Mouse (Mus musculus) testis, adult 2 months (tissue): ENCODE data around the gene Igdcc3.

Source experiments
- CTCF ChIP-seq: fragments of 200-500 bp; IDR thresholded peaks from 2 replicates; pipeline ENCODE4 v1.5.1; 2012; ENCODE audit warnings: low read depth, mild to moderate bottlenecking, inconsistent platforms, low read length, moderate library complexity; ENCODE audit not compliant: control insufficient read depth, insufficient read depth, insufficient replicate concordance
- POLR2A ChIP-seq: fragments of 200-500 bp; IDR thresholded peaks from 2 replicates; pipeline ENCODE4 v1.6.1; 2012; ENCODE audit warnings: low read depth, mild to moderate bottlenecking, inconsistent platforms, low read length, moderate library complexity; ENCODE audit not compliant: control insufficient read depth

DNA sequence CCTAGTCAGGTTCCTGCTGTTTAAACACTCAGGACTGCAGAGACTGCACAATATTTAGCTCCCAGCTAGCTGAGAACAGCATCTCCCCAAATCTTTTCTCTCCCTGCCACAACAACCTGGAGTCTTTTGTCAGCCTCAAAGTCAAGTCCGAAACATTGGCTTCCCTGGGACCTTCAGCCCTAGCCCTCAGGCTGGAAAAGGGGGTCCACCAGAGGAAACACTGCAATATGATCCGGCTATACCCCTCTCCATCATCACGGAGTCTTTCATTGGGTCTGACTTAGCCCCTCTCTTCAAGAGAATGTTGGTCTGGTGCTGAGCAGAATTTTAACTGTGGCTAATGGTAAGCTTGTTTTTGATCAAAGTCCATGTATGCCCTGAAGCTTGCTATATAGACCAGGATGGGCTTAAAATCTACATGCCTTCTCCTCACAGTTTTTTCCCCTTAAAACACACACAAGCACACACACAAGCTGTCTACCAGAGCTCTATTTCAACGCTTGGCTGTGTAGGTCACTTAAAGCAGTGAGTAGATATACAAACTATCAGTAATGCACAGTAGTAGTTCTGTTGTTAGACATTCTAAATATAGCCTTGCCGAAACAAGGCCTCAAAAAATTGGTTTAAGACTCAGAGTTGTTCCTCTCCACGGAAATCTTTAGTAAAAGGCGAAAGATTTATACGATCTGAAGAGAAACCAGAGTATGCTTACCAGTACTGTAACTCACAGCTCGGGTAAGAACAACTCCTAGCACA is 55.2 kb downstream of the Igdcc3 start:
- TF ChIP-seq CTCF = no peak
- TF ChIP-seq POLR2A = no peak
